Mouse (Mus musculus): Measurements from ENCODE around the gene Gm614. TPM values are rescaled to one million over a fixed set of nuclear protein-coding genes. Genes with fewer than 3 reads are reported as not detected.

Gm614 gene
- polyA plus RNA-seq, 1 experiment from 2014 or later, result not detected

DNA sequence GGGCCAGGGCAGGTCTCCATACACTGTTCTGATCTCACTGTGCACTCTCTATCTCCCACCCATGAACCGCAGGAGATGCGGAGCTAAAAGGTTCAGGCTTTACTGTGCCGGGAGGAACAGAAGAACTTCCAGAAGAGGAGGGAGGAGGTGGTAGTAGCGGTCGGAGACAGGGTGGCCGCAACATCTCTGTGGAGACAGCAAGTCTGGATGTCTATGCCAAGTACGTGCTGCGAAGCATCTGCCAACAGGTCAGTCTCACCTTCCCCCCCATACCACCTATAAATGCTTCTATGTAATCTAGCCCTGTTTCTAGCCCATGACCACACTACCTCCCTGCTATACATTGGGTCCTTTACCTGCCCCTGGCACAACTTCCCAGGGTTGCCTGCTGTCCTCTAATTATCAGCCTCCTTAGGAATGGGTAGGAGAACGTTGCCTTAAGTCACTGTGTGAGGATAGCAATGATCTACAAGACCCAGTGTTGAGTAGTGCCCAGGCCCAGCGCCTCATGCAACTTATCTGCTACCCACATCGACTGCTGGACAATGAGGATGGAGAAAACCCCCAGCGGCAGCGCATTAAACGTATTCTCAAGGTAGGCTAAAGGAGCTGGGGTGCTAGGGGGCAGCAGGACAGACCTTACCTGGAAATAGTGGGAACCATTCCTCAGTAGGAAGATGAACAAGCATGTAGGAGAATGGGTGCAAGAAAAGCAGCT lies 22.3 kb upstream of the Gm614 start:
- no peaks in the 10 kb centered on the region for H3K27me3 ChIP-seq
- peaks cover 27% of the 10 kb centered on the region for H3K36me3 ChIP-seq
- H3K9me3 ChIP-seq, result no peaks in the 10 kb centered on the region
- H3K4me2 ChIP-seq (replicated peaks), result no peak overlapping the region
- no peak overlapping the region for H3K9ac ChIP-seq (replicated peaks)
- 92% methylated on average over 14 of the region's 14 CpGs for WGBS
- H3K4me1 ChIP-seq, result no peaks in the 10 kb centered on the region
- 0 out of 2 replicates have a peak, but pooled peaks have one; percentile 6 for ATAC-seq (replicated peaks)
- no peak overlapping the region for H3K27ac ChIP-seq (replicated peaks)
- H3K4me3 ChIP-seq, result no peak overlapping the region

DNA sequence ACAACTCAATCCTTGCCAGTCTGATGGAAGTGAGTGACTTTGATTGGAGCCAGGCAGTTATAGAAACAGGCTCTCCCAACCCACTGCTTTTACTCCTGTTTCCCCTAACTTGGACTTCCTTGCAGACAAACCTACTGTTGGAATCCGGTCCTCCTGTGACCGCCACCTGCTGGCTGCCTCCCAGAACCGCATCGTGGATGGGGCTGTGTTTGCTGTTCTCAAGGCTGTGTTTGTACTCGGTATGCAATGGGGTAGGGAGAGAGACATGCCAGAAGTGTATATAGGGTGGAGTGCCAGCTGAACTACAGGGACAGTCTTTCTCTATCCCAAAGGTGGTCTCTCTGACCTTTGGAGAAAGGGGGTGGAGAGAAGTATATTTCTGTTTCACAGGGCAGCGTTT lies 21.7 kb upstream of the Gm614 start:
- WGBS, result 31% methylated on average over 6 of the region's 6 CpGs
- Histone ChIP-seq H3K36me3 (peaks cover 29% of the 10 kb centered on the region), H3K9ac (replicated peaks) (no peak overlapping the region), H3K27me3 (no peaks in the 10 kb centered on the region), H3K4me1 (no peaks in the 10 kb centered on the region), H3K9me3 (no peaks in the 10 kb centered on the region), H3K27ac (replicated peaks) (no peak overlapping the region), H3K4me3 (no peak overlapping the region), H3K4me2 (replicated peaks) (no peak overlapping the region)
- ATAC-seq (replicated peaks), result peak; percentile 67

DNA sequence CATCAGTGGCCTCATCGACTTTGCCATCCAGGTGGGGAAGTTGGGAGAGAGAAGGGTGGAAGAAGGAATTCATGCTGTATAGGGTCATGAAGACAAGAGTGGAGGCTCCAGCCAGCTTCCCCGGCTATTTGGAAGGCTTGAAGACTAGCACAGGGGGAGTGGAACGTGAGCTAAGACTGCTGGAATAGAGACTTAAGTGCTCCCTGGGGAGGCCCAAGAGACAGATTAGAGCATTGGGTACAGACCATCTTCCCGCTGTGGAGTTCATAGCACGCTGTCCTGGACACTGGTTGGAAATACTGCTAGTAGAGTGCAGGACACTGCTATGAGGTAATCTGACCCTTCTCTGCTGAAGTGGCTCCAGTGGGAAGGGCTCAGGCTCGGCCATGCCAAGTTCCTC lies 19.0 kb upstream of the Gm614 start:
- no peak overlapping the region for H3K4me2 ChIP-seq (replicated peaks)
- H3K9me3 ChIP-seq, result no peaks in the 10 kb centered on the region
- WGBS, result 87% methylated on average over 6 of the region's 6 CpGs
- H3K9ac ChIP-seq (replicated peaks), result no peak overlapping the region
- H3K27me3 ChIP-seq, result no peaks in the 10 kb centered on the region
- no peaks in the 10 kb centered on the region for H3K4me1 ChIP-seq
- no peak overlapping the region for H3K4me3 ChIP-seq
- H3K36me3 ChIP-seq, result peaks cover 32% of the 10 kb centered on the region
- ATAC-seq (replicated peaks), result no peak
- H3K27ac ChIP-seq (replicated peaks), result no peak overlapping the region

DNA sequence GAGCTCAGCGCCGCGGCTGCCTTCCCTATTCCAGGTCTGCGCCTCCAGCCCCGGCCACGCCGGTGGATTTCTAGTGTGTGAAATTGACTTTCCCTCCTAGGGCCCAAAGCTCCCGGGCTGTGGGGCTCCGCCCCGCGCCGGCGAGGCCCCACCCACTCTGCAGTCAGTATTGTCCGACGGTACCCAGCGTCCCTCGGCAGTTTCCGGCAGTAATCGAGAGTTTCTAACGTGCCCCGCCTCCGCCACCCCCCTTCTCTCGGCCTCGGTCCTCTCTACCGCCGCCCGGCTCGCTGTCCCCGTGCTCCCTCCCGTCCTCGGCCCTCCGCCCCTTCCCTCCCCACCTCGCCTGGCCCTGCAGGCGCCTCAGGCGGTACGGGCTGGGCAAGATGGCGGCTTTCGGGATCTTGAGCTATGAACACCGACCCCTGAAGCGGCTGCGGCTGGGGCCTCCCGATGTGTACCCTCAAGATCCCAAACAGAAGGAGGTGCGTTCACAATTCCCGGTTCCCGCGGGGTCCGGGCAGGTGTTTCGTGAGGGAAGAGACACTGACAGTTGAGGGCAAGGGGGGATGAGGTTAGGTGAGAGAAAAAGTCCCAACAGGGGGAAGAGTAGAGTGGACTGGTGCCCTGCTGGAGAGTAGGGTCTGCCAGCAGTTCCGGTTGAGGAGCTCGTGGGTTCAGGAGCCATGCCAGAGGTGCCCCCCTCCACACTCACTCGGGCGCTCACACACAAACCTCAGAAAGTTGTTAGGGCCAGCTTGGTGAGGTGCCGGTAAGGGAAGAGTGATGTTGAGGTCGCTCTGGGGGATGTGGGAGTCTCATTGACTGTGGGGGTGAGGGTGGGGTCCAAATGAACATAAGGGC lies 10.3 kb upstream of the Gm614 start, which contains the start of gene Med12:
Gene Med12 (plus strand): TSS at position 156 of the 864 bp plus-strand sequence.
- peak; percentile 98 for ATAC-seq (replicated peaks)
- Histone ChIP-seq H3K4me3 (peak within 1 kb of the TSS; percentile 57), H3K9me3 (no peaks in the 10 kb centered on the region), H3K27me3 (no peaks in the 10 kb centered on the region), H3K4me1 (peaks cover 11% of the 10 kb centered on the region), H3K36me3 (peaks cover 15% of the 10 kb centered on the region), H3K4me2 (replicated peaks) (peak within 1 kb of the TSS; percentile 50), H3K9ac (replicated peaks) (peak within 1 kb of the TSS; percentile 74), H3K27ac (replicated peaks) (peak within 1 kb of the TSS; percentile 53)
- 28% methylated on average over 54 of the region's 54 CpGs for whole genome bisulfite sequencing

DNA sequence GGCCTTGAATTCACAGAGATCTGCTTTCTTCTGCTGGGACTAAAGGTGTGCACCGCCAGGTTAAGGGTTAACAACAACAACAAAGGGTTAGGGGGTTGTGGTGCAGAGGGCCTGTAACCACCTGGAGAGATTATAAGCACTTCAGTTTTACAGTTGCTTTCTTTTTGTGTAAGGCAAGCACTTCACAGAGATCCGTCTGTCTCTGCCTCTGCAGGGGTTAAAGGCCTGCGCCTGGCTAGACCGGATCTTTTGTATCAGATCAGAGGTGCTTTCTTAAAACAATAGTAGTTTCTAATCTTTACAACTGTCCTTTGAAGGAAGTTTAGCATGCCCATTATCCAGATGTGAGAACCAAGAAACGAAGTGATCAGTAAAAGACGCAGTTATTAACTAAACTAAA lies 9.6 kb upstream of the Gm614 start:
- H3K36me3 ChIP-seq, result peaks cover 10% of the 10 kb centered on the region; the same call in 1 of the 2 replicates
- peaks cover 11% of the 10 kb centered on the region for H3K4me1 ChIP-seq
- H3K27ac ChIP-seq (replicated peaks), result 0 out of 2 replicates have a peak overlapping the region, but pooled peaks have one; percentile 53
- peak overlapping the region; percentile 50 for H3K4me2 ChIP-seq (replicated peaks)
- peak overlapping the region; percentile 57 for H3K4me3 ChIP-seq
- 20% methylated on average over 6 of the region's 6 CpGs for WGBS
- no peaks in the 10 kb centered on the region for H3K27me3 ChIP-seq
- peak; percentile 1; the same call in 1 of the 2 replicates for ATAC-seq (replicated peaks)
- H3K9ac ChIP-seq (replicated peaks), result peak overlapping the region; percentile 74
- no peaks in the 10 kb centered on the region for H3K9me3 ChIP-seq

DNA sequence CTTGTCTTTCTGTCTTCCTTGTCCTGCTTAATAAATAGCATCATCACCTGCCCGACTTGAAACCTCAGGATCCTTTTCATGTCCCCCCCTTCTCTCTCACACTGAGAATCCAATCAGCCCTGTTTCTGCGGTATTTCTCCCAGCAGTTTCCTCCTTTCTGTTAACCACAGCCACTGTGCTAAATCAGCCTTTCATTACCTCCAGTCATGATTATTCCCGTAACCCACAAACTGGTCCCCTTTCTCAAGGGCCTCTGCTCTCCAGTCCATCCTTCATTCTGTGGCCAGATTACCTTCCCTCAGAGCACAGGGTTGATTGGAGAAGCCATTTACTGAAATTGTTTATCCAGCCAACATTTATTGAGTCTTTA lies 4.9 kb upstream of the Gm614 start, which contains the start of gene Gm20489:
Gene Gm20489 (minus strand): TSS at position 269 of the 370 bp plus-strand sequence.
- H3K9me3 ChIP-seq, result no peaks in the 10 kb centered on the region
- H3K27ac ChIP-seq (replicated peaks), result no peak within 1 kb of the TSS
- no peak within 1 kb of the TSS for H3K9ac ChIP-seq (replicated peaks)
- H3K36me3 ChIP-seq, result no peaks in the 10 kb centered on the region
- WGBS, result 56% methylated on average over 3 of the region's 3 CpGs
- no peak for ATAC-seq (replicated peaks)
- no peak within 1 kb of the TSS for H3K4me2 ChIP-seq (replicated peaks)
- H3K27me3 ChIP-seq, result no peaks in the 10 kb centered on the region
- 0 out of 2 replicates have a peak, but pooled peaks cover 2% of the 10 kb centered on the region for H3K4me1 ChIP-seq
- H3K4me3 ChIP-seq, result no peak within 1 kb of the TSS

DNA sequence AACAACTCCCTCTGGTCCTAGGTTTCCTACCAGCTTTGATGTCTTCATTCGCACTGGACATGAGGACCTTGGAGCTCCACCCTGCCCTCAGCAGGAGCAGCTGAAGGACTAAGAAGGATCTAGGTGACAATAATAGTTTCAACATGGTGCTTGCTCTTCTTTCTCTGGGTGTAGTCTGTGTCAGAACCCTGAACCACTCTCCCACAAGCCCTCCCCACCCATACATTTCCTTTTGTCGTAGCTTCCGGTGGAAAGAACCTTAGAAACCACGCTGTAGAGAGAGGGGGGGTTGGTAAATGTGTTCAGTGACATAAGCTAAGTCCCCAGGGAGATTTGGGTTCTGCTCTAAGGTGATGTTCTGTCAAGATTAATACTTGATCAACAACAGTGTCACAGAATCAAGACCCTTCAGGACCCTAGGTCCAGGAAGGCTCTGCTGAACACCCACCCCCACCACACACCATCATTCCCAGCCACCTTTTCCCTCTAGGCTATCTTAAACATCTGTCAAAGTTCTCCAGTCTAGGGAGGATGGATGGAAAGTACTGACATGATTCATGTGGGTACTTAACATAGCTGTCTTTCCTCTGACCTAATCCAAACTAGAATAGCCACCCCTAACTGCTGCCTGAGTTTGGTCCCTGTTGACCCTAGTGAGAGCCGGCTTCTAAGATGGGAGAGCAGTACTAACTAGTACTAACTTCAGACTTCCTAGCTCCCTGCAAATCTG lies 4.4 kb upstream of the Gm614 start, which contains the start of gene Il2rg:
Gene Il2rg (minus strand): TSS at position 231 of the 730 bp plus-strand sequence.
- no peak for ATAC-seq (replicated peaks)
- Histone ChIP-seq H3K4me1 (no peaks in the 10 kb centered on the region), H3K9ac (replicated peaks) (no peak within 1 kb of the TSS), H3K27me3 (no peaks in the 10 kb centered on the region), H3K27ac (replicated peaks) (no peak within 1 kb of the TSS), H3K4me2 (replicated peaks) (no peak within 1 kb of the TSS), H3K9me3 (no peaks in the 10 kb centered on the region), H3K4me3 (no peak within 1 kb of the TSS), H3K36me3 (no peaks in the 10 kb centered on the region)
- WGBS, result 79% methylated on average over 5 of the region's 5 CpGs

DNA sequence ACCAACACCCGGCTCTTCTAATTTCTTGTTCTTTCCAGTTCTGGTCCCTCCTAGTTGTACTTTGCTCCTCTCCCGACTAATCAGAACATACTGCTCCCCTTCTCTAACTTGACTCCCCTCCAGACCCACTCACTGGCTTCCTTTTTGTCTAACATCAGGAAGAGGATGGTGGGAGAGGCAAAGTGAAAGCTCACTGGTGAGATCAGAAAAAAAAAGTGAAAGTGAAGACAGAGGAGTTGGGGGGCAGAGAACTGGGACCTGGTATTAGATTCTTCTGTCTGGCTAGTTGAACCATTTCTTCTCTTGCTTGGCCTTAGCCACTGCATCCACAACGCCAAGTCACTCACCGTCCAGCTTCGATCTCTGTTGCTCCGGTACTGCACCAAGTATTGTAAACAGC lies 2.8 kb upstream of the Gm614 start:
- Histone ChIP-seq H3K9ac (replicated peaks) (no peak overlapping the region), H3K4me3 (no peak overlapping the region), H3K27me3 (no peaks in the 10 kb centered on the region), H3K4me1 (no peaks in the 10 kb centered on the region), H3K9me3 (no peaks in the 10 kb centered on the region), H3K4me2 (replicated peaks) (no peak overlapping the region), H3K36me3 (no peaks in the 10 kb centered on the region), H3K27ac (replicated peaks) (no peak overlapping the region)
- 94% methylated on average over 6 of the region's 6 CpGs for WGBS
- ATAC-seq (replicated peaks), result no peak

DNA sequence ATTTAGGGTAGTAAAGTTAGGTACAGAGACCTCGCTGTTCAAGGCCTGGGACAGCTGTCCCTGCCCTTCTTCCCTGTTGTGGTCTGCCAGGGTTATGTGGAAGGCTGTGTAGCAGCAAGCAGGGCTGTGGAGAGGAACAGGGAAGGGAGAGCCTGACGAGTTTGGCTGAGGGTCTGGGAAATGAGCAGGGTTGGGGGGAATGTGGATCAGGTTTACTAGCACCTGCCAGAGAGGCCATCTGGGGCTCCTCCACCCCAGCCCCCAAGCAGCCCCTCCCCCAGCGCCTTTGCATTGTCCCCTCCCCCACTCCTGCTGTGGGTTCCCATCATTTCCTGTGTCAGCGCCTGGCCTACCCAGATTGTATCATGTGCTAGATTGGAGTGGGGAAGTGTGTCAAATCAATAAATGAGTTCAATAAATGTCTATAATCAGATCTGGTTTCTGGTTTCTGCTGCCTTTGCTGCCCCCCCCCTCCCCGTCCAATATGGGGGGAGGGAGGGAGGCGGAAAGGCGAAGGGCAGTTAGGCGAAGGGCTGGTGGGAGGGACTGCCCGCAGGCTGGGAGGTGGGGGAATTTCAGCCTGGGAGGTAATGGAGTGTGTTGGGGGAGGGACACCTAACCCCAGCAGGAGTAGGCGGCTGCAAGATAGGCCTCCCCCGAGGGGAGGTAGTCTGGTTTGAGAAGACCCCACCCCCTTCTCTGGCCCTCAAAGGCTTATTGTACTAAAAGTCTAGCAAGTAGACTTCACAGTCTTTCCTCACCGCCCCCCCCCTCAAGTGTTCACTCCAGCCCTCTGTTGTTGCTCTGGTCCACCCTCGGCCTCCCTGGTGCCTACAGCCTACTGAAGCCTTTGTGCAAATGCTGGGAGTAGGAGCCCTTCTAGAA lies 3.1 kb downstream of the Gm614 start:
- WGBS, result 34% methylated on average over 12 of the region's 13 CpGs
- H3K9me3 ChIP-seq, result no peaks in the 10 kb centered on the region
- H3K4me2 ChIP-seq (replicated peaks), result no peak overlapping the region
- H3K36me3 ChIP-seq, result no peaks in the 10 kb centered on the region
- peak; percentile 46 for ATAC-seq (replicated peaks)
- peaks cover 10% of the 10 kb centered on the region; the same call in 1 of the 2 replicates for H3K4me1 ChIP-seq
- no peak overlapping the region for H3K4me3 ChIP-seq
- H3K9ac ChIP-seq (replicated peaks), result no peak overlapping the region
- peak overlapping the region; percentile 17; the same call in 1 of the 2 replicates for H3K27ac ChIP-seq (replicated peaks)
- H3K27me3 ChIP-seq, result no peaks in the 10 kb centered on the region

DNA sequence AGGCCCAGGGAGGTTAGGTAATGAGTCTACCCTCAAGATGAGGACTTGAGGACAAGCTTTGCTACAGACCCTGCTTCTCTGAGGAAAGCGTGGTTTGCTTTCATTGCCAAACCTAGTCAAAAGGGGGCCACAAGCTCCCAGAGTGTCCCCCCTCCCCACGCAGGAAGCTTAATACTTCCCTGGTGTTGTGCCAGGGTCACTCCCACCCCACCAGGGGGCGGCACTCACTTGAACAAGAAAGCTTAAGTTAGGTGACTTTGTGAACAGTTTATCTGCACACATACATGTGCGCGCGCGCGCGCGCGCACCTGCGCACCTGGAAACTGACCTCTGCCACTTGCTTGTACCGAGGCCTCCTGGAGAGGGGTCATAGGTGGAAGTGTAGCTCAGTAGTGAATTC lies 7.2 kb downstream of the Gm614 start:
- H3K4me3 ChIP-seq, result no peak overlapping the region
- no peaks in the 10 kb centered on the region for H3K27me3 ChIP-seq
- H3K4me2 ChIP-seq (replicated peaks), result no peak overlapping the region
- H3K9me3 ChIP-seq, result no peaks in the 10 kb centered on the region
- ATAC-seq (replicated peaks), result no peak
- WGBS, result 86% methylated on average over 13 of the region's 13 CpGs
- H3K9ac ChIP-seq (replicated peaks), result no peak overlapping the region
- H3K36me3 ChIP-seq, result no peaks in the 10 kb centered on the region
- H3K27ac ChIP-seq (replicated peaks), result no peak overlapping the region
- peaks cover 10% of the 10 kb centered on the region for H3K4me1 ChIP-seq

DNA sequence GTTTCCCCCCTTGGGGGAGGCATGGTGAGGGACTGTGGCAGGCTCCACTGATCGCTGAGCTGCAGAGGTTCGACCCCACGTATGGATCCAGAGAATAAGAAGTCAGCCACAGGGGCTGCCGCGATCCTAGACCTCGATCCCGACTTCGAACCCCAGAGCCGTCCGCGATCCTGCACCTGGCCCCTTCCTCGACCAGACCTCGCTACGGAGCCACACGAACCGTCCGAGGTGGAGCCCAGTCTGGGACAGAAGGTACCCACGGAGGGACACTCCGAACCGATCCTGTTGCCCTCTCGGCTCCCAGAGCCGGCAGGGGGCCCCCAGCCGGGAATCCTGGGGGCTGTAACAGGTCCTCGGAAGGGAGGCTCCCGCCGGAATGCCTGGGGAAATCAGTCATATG lies 9.1 kb downstream of the Gm614 start:
- no peaks in the 10 kb centered on the region for H3K9me3 ChIP-seq
- no peak overlapping the region for H3K27ac ChIP-seq (replicated peaks)
- H3K9ac ChIP-seq (replicated peaks), result peak overlapping the region; percentile 36
- no peaks in the 10 kb centered on the region for H3K27me3 ChIP-seq
- peak overlapping the region; percentile 56 for H3K4me3 ChIP-seq
- no peaks in the 10 kb centered on the region; the same call in 1 of the 2 replicates for H3K4me1 ChIP-seq
- peak; percentile 50 for ATAC-seq (replicated peaks)
- peak overlapping the region; percentile 79 for H3K4me2 ChIP-seq (replicated peaks)
- no peaks in the 10 kb centered on the region for H3K36me3 ChIP-seq
- 22% methylated on average over 26 of the region's 26 CpGs for WGBS
